Mouse (Mus musculus) liver, embryonic 14.5 days (tissue): Measurements from ENCODE around the gene Rph3al. TPM values are rescaled to one million over a fixed set of nuclear protein-coding genes. Genes with fewer than 3 reads are reported as not detected.

Experiments used
- ATAC-seq: fragments of 200-750 bp; cut with Nextera tagmentation; 2 replicates; pipeline ENCODE4 v1.8.0; 2017; ENCODE audit warnings: moderate number of reproducible peaks, mild to moderate bottlenecking, moderate library complexity; ENCODE audit not compliant: insufficient read depth
- DNase-seq, 3 experiments: peaks; one replicate each; pipeline ENCODE4 v3.0.0-alpha.2; 2012 to 2013; ENCODE audit warnings: low read depth in 3 of 3, low spot score in 3 of 3
- H3K27ac ChIP-seq: fragments of 300-500 bp; sonication (generic); 2 replicates; pipeline ENCODE4 v1.5.1; 2014; ENCODE audit warnings: moderate library complexity, mild to moderate bottlenecking, control low read depth, inconsistent platforms
- H3K27me3 ChIP-seq: fragments of 300-500 bp; sonication (generic); 2 replicates; pipeline ENCODE4 v1.6.1; 2014; ENCODE audit warnings: mild to moderate bottlenecking, low read length, moderate library complexity; ENCODE audit not compliant: control insufficient read depth, insufficient read depth
- H3K36me3 ChIP-seq: fragments of 300-500 bp; sonication (generic); replicated peaks from 2 replicates; pipeline ENCODE4 v1.6.1; 2014; ENCODE audit warnings: low read depth; ENCODE audit not compliant: control insufficient read depth, insufficient read depth
- H3K4me1 ChIP-seq, 2 experiments: fragments of 200-500 bp in 1 of 2; fragments of 300-500 bp in 1 of 2; sonication (generic) in 1 of 2; replicated peaks; 2 replicates each; pipeline ENCODE4 v1.6.1; 2012 to 2014; ENCODE audit warnings: antibody characterized with exemption in 1 of 2, inconsistent platforms in 1 of 2, low read length in 1 of 2; ENCODE audit not compliant: control insufficient read depth in 2 of 2, insufficient read depth in 2 of 2
- H3K4me2 ChIP-seq: fragments of 300-500 bp; sonication (generic); 2 replicates; pipeline ENCODE4 v1.6.1; 2014; ENCODE audit warnings: low read depth, mild to moderate bottlenecking, control low read depth, moderate library complexity
- H3K4me3 ChIP-seq, 2 experiments: fragments of 200-500 bp in 1 of 2; fragments of 300-500 bp in 1 of 2; sonication (generic) in 1 of 2; 2 replicates each; pipeline ENCODE4 v1.5.1; 2012 to 2014; ENCODE audit warnings: low read depth in 2 of 2, low read length in 2 of 2, mild to moderate bottlenecking in 2 of 2, control low read depth in 1 of 2, inconsistent platforms in 1 of 2, moderate library complexity in 1 of 2; ENCODE audit not compliant: insufficient read depth in 1 of 2
- H3K9ac ChIP-seq: fragments of 300-500 bp; sonication (generic); replicated peaks from 2 replicates; pipeline ENCODE4 v1.6.1; 2014; ENCODE audit warnings: mild to moderate bottlenecking, control low read depth, moderate library complexity
- H3K9me3 ChIP-seq: fragments of 300-500 bp; sonication (generic); 2 replicates; pipeline ENCODE4 v1.6.1; 2016; ENCODE audit warnings: low read length, mixed read lengths; ENCODE audit not compliant: control insufficient read depth
- CTCF ChIP-seq: IDR thresholded peaks from 2 replicates; pipeline ENCODE4 v1.5.1; 2016; ENCODE audit warnings: antibody characterized with exemption, low read depth, control low read depth
- EP300 ChIP-seq: IDR thresholded peaks from 2 replicates; pipeline ENCODE4 v1.6.1; 2016; ENCODE audit warnings: antibody characterized with exemption, low read depth
- WGBS: fragments of 180-500 bp; shearing (Covaris S2); extraction: QIAGEN DNeasy Blood & Tissue Kit; methylation state at CpG from one replicate; pipeline ENCODE4 v1.1.7; 2014; ENCODE audit not compliant: insufficient replicate concordance; 5-methylcytosine and 5-hydroxymethylcytosine counted together
- polyA plus RNA-seq, 2 experiments: library from polyadenylated mRNA; depleted of rRNA in 1 of 2; stranded (reverse) in 1 of 2; unstranded in 1 of 2; fragments of >200 nt; fragmentation: Nextera tagmentation in 1 of 2; extraction: Ambion mirVana in 1 of 2; gene quantifications; 2 replicates each; pipeline versions ENCODE4 v1.2.1 to v1.2.3; 2012 to 2014

Rph3al gene
- polyA plus RNA-seq, 2 experiments: 0.25 to 0.29 TPM

- no peak overlapping the region for H3K4me3 ChIP-seq
- H3K9ac ChIP-seq: no peak overlapping the region
- H3K4me2 ChIP-seq: no peak overlapping the region
- ATAC-seq: no peak
- no peak overlapping the region for H3K27ac ChIP-seq
- no peak for DNase-seq
- peaks cover 19% of the 10 kb centered on the region for H3K27me3 ChIP-seq
- no peaks in the 10 kb centered on the region for H3K4me1 ChIP-seq
- TF ChIP-seq CTCF: no peak
- no peak for TF ChIP-seq EP300
- no peaks in the 10 kb centered on the region for H3K36me3 ChIP-seq
- WGBS: 15% methylated on average over 3 of the region's 3 CpGs
- H3K9me3 ChIP-seq: no peaks in the 10 kb centered on the region; the same call in 1 of the 2 replicates
Measured at GRCm38 (mm10) chr11:75970629-75971028, 32.4 kb upstream of the Rph3al start.

- H3K4me3 ChIP-seq: no peak overlapping the region
- H3K4me2 ChIP-seq: no peak overlapping the region
- H3K27me3 ChIP-seq: peaks cover 25% of the 10 kb centered on the region
- ATAC-seq (no peak), DNase-seq (no peak)
- H3K36me3 ChIP-seq: no peaks in the 10 kb centered on the region
- no peaks in the 10 kb centered on the region for H3K9me3 ChIP-seq
- TF ChIP-seq EP300: no peak
- TF ChIP-seq CTCF: no peak
- H3K4me1 ChIP-seq: no peaks in the 10 kb centered on the region
- H3K9ac ChIP-seq: no peak overlapping the region
- 75% methylated on average over 6 of the region's 6 CpGs for WGBS
- H3K27ac ChIP-seq: no peak overlapping the region
Measured at GRCm38 (mm10) chr11:75968761-75969160, 30.5 kb upstream of the Rph3al start.

- H3K27ac ChIP-seq: no peak overlapping the region
- no peaks in the 10 kb centered on the region for H3K4me1 ChIP-seq
Measured at GRCm38 (mm10) chr11:75966401-75967372, 28.5 kb upstream of the Rph3al start.

GRCm38 (mm10) chr11:75965674-75966400, 27.6 kb upstream of the Rph3al start:
- no peaks in the 10 kb centered on the region for H3K36me3 ChIP-seq
- 13% methylated on average over 28 of the region's 28 CpGs for WGBS
- ATAC-seq (no peak), DNase-seq (no peak)
- H3K9me3 ChIP-seq: no peaks in the 10 kb centered on the region
- H3K4me1 ChIP-seq: no peaks in the 10 kb centered on the region
- peak overlapping the region; percentile 73 for H3K4me2 ChIP-seq
- TF ChIP-seq EP300 (no peak), CTCF (no peak)
- no peak overlapping the region for H3K9ac ChIP-seq
- H3K27ac ChIP-seq: no peak overlapping the region
- peaks cover 25% of the 10 kb centered on the region for H3K27me3 ChIP-seq
- peak overlapping the region; percentile 50 to 52 for H3K4me3 ChIP-seq

More at GRCm38 (mm10) chr11:75966401-75967372, 28.5 kb upstream of the Rph3al start:
- TF ChIP-seq CTCF (peak; percentile 58), EP300 (no peak)
- H3K36me3 ChIP-seq: no peaks in the 10 kb centered on the region
- H3K4me3 ChIP-seq: peak overlapping the region; percentile 50 to 52
- H3K9me3 ChIP-seq: no peaks in the 10 kb centered on the region
- ATAC-seq (peak; percentile 64), DNase-seq (peak in 1 of 3 experiments; percentile 26)
- peaks cover 25% of the 10 kb centered on the region for H3K27me3 ChIP-seq
- WGBS: under 1% methylated on average over 85 of the region's 90 CpGs
- peak overlapping the region; percentile 73 for H3K4me2 ChIP-seq
- 0 out of 2 replicates have a peak overlapping the region, but pooled peaks have one; percentile 1 for H3K9ac ChIP-seq

GRCm38 (mm10) chr11:75964476-75964730, 26.2 kb upstream of the Rph3al start:
- no peak overlapping the region for H3K4me3 ChIP-seq
- TF ChIP-seq CTCF: no peak
- TF ChIP-seq EP300: no peak
- no peak overlapping the region for H3K4me2 ChIP-seq
- no peak overlapping the region for H3K27ac ChIP-seq
- no peak for ATAC-seq
- H3K9me3 ChIP-seq: no peaks in the 10 kb centered on the region
- no peaks in the 10 kb centered on the region for H3K4me1 ChIP-seq
- DNase-seq: no peak
- H3K36me3 ChIP-seq: no peaks in the 10 kb centered on the region
- H3K27me3 ChIP-seq: peaks cover 25% of the 10 kb centered on the region
- no peak overlapping the region for H3K9ac ChIP-seq
- 55% methylated on average over 4 of the region's 4 CpGs for WGBS
